Mouse (Mus musculus) E14TG2a.4 (cell line): Measurements from ENCODE around the gene Hcn4.

Source experiments
- CTCF ChIP-seq: conservative IDR thresholded peaks from 2 replicates; pipeline ENCODE4 v1.5.1; 2014; ENCODE audit warnings: low read length
- NANOG ChIP-seq: IDR thresholded peaks from 2 replicates; pipeline ENCODE4 v1.6.1; 2014; ENCODE audit warnings: borderline replicate concordance, low read length, mixed read lengths
- POU5F1 ChIP-seq: IDR thresholded peaks from 2 replicates; pipeline ENCODE4 v1.6.1; 2014; ENCODE audit warnings: low read length, borderline replicate concordance

DNA sequence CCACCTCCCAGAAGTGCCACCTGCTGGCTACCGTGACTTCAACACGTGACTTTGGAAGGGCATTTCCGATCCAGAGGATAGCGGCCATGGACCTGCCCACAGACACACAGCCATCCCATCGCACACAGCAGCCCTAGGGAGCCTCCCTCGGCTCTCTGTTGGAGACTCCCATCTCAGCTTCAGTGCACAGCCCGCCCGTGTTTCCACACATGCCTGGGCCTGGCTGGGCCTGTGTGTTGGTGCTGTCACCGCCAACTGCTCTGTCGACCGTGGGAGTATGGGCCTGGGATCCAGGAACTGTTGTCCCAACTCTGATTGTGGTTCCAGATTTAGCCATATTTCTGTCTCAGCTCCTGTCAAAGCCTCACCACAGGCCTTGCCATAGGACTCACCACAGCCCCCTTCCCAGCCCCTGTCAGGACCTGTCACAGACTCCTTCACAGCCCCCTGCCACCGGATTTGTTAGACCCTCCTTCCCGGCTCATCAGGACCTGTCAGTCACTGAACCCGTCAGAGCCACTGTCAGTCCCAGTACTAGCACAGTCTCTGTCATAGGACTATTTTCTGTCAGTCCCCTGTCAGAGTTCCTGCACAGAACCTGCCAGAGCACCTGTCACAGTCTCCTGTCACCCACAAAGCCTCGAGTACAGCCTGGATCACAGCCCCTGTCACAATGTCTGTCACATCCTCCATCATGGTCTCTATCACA, 7.5 kb upstream of the Hcn4 start:
- TF ChIP-seq CTCF (no peak), NANOG (no peak), POU5F1 (no peak)
